Mouse (Mus musculus) MEL (cell line): ENCODE results near the gene Gm17581.

Experiments used
- BHLHE40 ChIP-seq: IDR thresholded peaks from 2 replicates; pipeline ENCODE4 v1.6.1; 2012; ENCODE audit warnings: low read depth, mild to moderate bottlenecking, inconsistent platforms, low read length, improper control_type of control experiment, borderline replicate concordance
- CTCF ChIP-seq, 3 experiments: IDR thresholded peaks in 2 of 3; conservative IDR thresholded peaks in 1 of 3; 2 replicates each; pipeline ENCODE4 v1.5.1; 2011 to 2012; ENCODE audit warnings: low read length in 3 of 3, low read depth in 2 of 3, mild to moderate bottlenecking in 2 of 3, improper control_type of control experiment in 1 of 3, inconsistent platforms in 1 of 3, mixed read lengths in 1 of 3, moderate library complexity in 1 of 3; ENCODE audit not compliant: control insufficient read depth in 1 of 3, insufficient read depth in 1 of 3, poor library complexity in 1 of 3, severe bottlenecking in 1 of 3
- E2F4 ChIP-seq: IDR thresholded peaks from 2 replicates; pipeline ENCODE4 v1.6.1; 2011; ENCODE audit warnings: low read depth, low read length, improper control_type of control experiment, borderline replicate concordance
- EP300 ChIP-seq, 2 experiments: IDR thresholded peaks; 2 replicates each; pipeline ENCODE4 v1.6.1; 2011; ENCODE audit warnings: improper control_type of control experiment in 2 of 2, low read length in 2 of 2, low read depth in 1 of 2, mild to moderate bottlenecking in 1 of 2
- MAFK ChIP-seq: IDR thresholded peaks from 2 replicates; pipeline ENCODE4 v1.6.1; 2011; ENCODE audit warnings: low read depth, mild to moderate bottlenecking, low read length, improper control_type of control experiment, borderline replicate concordance
- MEF2A ChIP-seq: IDR thresholded peaks from 2 replicates; pipeline ENCODE4 v1.6.1; 2014; ENCODE audit warnings: low read depth, mild to moderate bottlenecking, inconsistent platforms, low read length, improper control_type of control experiment; ENCODE audit not compliant: poor library complexity, insufficient replicate concordance, severe bottlenecking; ENCODE audit errors: extremely low read depth
- NELFE ChIP-seq: IDR thresholded peaks from 2 replicates; pipeline ENCODE4 v1.6.1; 2011; ENCODE audit warnings: low read depth, low read length, improper control_type of control experiment
- POLR2A ChIP-seq, 2 experiments: IDR thresholded peaks; 2 replicates each; pipeline ENCODE4 v1.6.1; 2011 to 2012; ENCODE audit warnings: low read length in 2 of 2, mild to moderate bottlenecking in 2 of 2, control low read depth in 1 of 2, improper control_type of control experiment in 1 of 2, low read depth in 1 of 2, moderate library complexity in 1 of 2; ENCODE audit not compliant: control insufficient read depth in 1 of 2, insufficient read depth in 1 of 2, poor library complexity in 1 of 2
- RCOR1 ChIP-seq: IDR thresholded peaks from 2 replicates; pipeline ENCODE4 v1.6.1; 2012; ENCODE audit warnings: low read depth, mild to moderate bottlenecking, inconsistent platforms, low read length, improper control_type of control experiment
- SMC3 ChIP-seq: IDR thresholded peaks from 2 replicates; pipeline ENCODE4 v1.6.1; 2011; ENCODE audit warnings: low read depth, low read length, improper control_type of control experiment
- UBTF ChIP-seq: IDR thresholded peaks from 2 replicates; pipeline ENCODE4 v1.6.1; 2012; ENCODE audit warnings: low read depth, mild to moderate bottlenecking, inconsistent platforms, low read length, improper control_type of control experiment, moderate library complexity, borderline replicate concordance; ENCODE audit not compliant: insufficient read depth
- ZC3H11A ChIP-seq: IDR thresholded peaks from 2 replicates; pipeline ENCODE4 v1.6.1; 2012; ENCODE audit warnings: low read depth, mild to moderate bottlenecking, inconsistent platforms, low read length, improper control_type of control experiment
- ZMIZ1 ChIP-seq: IDR thresholded peaks from 2 replicates; pipeline ENCODE4 v1.6.1; 2012; ENCODE audit warnings: low read depth, mild to moderate bottlenecking, inconsistent platforms, low read length, improper control_type of control experiment, moderate library complexity

DNA sequence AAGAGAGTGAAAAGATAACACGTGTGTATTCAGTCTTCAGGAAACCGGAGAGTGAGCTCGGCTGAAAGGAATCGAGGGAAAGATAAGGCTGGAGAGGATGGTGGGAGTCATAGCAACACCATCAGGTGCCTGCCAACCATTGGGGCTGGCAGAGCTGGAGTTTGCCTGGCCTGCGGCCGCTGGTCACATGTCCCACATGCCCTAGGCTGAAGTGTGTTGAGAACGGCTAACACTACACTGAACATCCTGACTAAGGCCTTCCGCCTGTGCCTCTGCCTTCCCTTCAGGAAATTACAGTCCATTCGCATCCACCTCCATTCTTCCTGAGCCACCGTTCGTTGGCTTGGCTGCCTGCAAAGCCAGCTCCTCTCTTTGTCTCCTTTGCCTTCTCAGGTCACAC, 6.5 kb upstream of the Gm17581 start:
- no peak for TF ChIP-seq EP300 (IDR thresholded peaks at IDR 0.05; ENCODE audit: low read depth in 1 of 2, low read length in 2 of 2)
- no peak for TF ChIP-seq CTCF (IDR thresholded peaks at IDR 0.05 in 2 of 3, conservative IDR thresholded peaks at IDR 0.05 in 1 of 3; ENCODE audit: control insufficient read depth in 1 of 3, insufficient read depth in 1 of 3, low read depth in 2 of 3, low read length in 3 of 3, poor library complexity in 1 of 3, severe bottlenecking in 1 of 3)
- TF ChIP-seq POLR2A (IDR thresholded peaks at IDR 0.05; ENCODE audit: control insufficient read depth in 1 of 2, insufficient read depth in 1 of 2, low read depth in 1 of 2, low read length in 2 of 2, poor library complexity in 1 of 2), result no peak
- no peak for TF ChIP-seq MAFK
- no peak for TF ChIP-seq BHLHE40
- TF ChIP-seq RCOR1, result no peak
- TF ChIP-seq ZMIZ1, result no peak
- TF ChIP-seq UBTF, result no peak
- no peak for TF ChIP-seq SMC3
- TF ChIP-seq ZC3H11A, result no peak
- no peak for TF ChIP-seq MEF2A
- TF ChIP-seq E2F4, result no peak
- TF ChIP-seq NELFE, result no peak
